Mouse (Mus musculus) layer of hippocampus, postnatal 10 days (tissue): Measurements from ENCODE around the gene Txnip. TPM values are rescaled to one million over a fixed set of nuclear protein-coding genes. Genes with fewer than 3 reads are reported as not detected.
A peak's percentile ranks its signal among the peaks of the same experiment; 100 is the strongest.

Experiments
- DNase-seq, 2 experiments: peaks; one replicate each; pipeline ENCODE4 v3.0.0; 2021; ENCODE audit warnings: low spot score in 2 of 2
- total RNA-seq, 2 experiments: library from RNA; stranded (reverse); gene quantifications; 2 replicates each; pipeline ENCODE4 v1.2.3; 2021

The Txnip gene
- total RNA-seq, 2 experiments from 2014 or later, result 36.5 to 46.1 TPM

DNA sequence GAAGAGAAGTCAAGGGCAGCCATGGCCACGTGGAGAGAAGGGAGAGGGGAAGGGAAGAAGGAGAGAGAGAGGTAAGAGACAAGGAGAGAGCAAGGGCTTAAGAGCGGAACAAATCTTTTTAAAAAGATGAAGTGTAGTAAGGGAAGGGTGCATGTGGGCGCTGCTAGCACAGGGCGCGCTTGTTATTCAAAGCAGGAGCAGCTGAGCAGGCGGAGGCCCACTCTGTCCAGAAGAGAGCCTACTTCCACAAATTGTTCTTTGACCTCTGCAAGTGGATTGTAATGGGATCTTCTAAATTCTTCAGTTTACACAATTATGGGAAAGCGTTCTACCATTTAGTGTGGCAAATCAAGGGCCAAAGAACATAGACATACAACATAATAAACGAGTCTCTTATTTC lies 10.8 kb downstream of the Txnip start:
- DNase-seq, result no peak

DNA sequence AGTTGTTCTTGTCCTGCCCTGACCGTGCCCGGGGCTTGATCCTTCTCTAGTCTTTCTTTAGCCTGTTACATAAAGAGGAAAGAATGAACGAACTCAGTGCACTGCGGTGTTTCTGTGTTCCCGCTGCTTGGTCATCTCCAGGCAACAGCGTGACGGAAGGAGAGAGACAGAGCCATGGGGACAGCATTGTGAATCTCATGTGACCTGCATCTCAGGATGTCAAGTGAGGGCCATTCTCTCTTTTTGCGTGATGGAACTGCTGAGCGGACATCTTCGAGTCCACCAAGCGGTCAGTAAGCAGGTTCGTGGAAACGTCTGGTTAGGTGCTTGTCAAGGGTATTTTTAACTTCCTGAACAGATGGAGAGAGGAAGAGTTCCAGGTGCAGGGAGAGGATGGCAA lies 11.7 kb downstream of the Txnip start:
- no peak for DNase-seq

DNA sequence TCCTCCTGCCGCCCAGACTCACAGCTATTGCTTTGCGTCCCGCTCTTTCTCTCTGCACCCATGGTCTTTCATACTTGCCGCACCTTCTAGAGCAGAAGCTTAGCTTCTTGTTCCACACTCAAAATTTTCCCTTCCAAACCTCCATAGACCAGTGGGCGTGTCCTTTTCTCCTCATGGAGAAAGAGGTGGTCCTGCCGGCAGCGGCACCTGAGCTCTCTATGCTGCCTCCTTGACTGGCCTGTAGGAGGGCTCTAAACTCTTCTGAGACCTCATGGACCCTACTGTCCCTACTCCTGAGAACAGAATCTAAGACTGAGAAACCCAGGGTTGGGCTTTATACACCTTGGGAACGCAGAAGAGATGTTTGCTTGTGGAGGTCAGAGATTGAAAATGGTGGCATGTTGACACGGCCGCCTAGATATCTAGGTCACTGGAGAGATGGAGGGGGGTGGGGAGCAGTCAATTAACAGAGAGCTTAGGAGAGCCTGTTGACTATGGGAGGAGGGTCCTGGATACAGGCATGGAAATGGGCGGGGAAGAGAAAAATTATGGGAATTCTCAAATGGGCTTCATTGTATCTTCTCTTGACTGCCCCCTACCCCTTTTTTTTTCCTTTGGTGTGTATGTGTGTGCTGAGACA lies 12.3 kb downstream of the Txnip start:
- DNase-seq, result no peak

DNA sequence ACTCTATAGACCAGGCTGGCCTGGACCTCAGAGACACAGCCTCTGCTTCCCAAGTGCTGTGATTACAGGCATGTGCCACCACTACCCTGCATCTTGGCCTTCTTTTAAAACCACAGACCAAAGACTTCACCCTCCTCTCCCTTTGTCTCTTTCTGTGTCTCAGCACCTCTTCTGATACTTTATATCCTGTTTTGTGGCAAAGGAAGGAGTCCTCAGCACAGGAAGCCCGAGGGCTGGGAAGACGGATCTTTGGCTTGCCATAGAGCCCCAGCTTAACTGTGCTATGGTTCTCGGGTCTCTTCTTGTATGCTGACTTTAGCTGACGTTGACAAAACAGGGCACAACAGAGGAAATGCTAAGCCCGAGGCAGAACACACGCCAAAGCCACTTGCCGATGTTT lies 12.9 kb downstream of the Txnip start:
- no peak for DNase-seq

DNA sequence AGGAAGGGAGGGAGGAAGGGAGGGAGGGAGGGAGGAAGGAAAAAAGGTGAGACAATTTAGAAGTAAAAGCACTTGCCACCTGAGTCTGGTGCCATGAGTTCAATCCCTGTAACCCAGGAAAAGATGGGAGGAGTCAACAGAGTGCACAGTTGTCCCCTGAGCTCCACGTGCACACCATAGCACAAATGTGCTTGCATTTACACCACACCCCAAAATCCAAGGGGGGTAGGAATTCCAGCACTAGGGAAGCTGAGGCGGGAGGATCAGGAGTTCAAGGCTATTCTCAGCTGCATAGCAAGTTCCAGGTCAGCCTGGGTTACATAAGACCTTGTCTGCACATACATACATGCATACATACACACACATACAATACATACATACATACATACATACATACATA lies 13.6 kb downstream of the Txnip start:
- DNase-seq, result no peak

DNA sequence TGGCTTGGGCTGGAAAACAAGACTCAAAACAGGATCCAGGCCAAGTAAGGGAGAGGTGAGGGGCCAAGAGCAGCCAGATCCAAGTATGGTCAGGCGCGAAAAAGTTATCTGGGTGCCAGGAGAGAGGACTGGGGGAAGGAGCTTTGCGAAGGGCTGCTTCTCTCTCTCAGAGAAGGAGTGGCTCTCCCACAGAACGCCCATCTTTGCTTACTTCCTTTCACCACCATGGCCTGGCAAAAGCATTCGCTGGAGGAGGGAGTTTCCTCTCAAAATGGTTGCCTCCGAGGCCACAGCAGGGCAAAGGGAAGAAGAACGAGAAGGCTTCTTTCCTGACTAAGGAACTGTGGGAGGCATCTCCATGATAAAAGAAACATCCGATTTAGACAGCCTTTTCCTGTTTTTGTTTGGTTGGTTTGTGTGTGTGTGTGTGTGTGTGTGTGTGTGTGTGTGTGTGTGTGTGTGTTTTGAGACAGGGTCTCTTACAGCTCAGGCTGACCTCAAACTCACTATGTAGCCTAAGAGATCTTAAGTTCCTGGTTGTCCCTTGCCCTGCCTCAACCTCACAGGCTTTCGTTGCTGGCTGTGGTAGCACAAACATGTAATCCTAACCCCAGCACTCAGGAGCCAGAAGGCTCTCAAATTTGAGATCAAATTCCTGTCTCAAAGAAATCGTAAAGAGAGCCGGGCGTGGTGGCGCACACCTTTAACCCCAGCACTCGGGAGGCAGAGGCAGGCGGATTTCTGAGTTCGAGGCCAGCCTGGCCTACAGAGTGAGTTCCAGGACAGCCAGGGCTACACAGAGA lies 14.3 kb downstream of the Txnip start:
- DNase-seq, result no peak

DNA sequence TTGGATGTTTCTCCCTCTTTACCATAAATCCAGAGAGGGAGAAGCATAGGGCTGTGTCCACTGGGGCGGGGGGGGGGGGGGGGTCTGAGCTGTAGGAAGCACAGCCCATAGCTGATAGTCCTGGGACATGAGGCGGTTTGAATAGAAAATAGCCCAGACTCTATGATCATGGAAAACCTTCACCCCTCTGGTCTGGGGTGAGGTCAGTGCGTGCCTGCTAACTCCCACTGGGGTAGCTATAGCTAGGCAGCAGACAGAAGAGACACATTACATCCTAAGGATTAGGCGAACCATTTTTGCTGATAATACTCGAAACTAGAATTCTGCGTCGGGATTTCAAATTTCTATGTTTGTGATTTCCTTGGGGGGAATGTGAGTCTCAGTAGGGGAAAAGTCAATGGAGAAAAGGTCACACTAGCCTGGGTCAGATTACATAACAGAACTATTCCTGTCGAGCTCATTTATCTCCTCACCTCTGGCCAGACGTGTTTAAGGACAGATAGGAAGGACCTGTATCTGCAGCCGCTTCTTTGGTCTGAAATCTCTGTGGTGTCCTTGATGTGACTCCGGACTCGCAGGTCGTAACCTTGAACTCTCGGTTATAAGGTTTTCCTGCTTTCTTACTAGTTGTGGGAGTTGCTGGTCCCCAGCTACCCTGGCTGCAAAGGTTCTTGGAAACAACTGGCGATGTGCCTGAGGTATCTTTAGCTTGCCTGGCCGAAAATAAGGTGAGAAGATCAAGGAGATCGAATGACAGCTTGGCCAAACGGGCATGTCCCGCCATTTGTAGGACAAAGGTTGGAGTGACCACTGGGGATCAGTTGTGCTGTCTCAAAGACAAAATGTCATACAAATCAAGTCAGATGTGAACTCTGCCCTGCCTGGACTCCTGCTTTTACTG lies 16.1 kb downstream of the Txnip start:
- DNase-seq, result no peak

DNA sequence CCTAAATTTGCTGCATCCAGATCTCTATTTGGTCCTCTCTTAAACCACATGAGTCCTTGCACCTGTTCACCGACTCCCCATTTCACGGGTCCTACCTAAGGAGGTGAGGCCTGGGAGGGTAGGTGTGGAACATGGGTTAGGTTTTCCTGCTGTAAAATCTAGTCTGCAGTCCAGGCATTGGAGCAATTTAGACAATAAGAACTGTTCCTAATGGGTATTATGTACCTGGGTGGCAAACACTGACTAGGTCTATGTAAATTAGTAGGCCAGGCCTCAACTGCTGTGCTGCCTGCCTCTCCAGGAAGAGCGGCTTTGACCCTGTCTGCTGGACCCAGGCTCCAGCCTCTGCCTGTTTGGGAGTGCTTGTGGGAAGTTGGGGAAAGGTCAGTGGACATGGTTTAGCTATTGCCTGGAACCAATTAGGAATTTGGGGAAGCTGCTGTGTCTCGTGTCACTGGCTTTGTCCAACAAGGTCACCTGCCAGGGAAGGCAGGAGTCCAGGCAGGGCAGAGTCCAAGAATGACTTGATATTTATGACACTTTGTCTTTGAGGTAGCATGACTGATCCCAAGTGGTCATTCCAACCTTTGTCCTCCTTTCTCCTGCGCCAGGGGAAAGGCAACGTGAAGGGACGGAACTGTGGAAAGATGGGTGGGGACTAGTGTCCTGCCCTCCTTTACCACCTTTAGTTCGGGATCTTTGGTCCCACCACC lies 17.7 kb downstream of the Txnip start:
- DNase-seq, result no peak

DNA sequence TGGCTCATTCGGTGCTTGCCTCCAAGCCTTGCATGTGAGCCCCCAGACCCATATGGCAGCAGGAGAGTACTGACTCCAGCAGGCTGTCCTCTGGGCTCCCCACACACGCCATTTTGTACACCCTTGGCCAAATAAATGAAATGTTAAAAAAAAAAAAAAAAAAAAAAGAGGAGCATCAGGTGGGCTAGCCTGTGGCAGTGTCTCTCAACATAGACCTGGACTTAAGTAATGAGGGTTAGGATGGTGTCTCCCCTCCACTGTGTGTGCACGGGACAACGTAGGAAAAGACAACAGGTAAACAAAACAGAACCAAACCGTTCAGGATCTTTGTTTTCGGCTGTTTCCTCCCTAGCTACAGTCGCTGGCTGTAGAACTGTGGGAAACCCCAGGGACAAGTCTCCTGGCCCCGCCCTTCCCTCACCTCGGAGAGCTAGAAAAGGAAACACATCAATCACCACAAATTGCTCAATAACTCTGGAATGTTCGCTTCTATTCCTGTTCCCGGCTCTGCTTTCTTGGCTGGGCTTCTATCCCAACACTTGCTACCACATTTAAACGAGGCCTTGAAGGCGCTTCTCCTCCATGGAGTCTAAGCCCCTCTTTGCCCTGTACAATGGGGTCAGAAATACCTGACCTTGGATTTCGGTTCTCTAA lies 18.4 kb downstream of the Txnip start:
- DNase-seq, result no peak

DNA sequence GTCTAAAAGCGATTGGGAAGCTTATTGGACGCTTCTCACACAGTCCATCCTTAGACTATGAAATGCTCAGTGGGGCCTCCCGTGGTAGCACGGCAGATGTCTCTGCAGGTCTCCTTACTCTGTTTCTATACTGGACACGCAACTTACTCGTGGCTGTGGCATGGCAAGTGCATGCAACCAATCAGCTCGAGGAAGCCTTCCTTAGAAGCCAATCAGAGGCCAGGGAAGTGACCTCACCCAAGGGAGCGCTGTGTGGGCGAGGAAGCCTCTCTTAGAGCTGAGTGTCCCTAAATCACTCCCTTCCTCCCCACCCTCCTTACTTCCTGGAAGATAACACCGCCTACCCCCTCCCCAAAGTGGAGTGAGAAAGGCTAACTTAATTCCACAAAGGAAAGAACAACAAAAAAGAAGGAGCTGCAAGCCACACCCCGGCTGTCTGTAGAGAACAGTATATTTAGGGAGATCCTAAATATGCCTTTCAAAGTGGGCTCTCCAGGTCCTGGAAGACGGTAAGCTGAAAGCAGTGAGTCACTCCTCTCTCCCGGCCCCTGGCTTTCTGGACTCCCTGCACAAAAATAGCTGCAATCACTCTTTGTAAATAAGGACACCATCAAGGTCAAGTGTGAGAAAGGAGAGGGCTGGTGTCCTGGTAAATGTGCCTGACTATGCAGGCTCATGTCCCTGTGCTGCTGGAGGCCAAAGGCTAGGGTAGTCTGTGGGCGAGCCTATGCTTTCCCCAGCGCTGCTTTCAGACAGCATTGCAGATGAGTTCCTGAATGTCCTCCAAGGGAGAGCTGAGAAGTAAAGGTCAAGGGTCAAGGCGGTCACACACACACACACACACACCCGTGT lies 19.2 kb downstream of the Txnip start, which contains the start of gene Gm16253:
Gene Gm16253 (plus strand): TSS at position 295 of the 852 bp plus-strand sequence.
- DNase-seq, result peak; percentile 69 to 70

DNA sequence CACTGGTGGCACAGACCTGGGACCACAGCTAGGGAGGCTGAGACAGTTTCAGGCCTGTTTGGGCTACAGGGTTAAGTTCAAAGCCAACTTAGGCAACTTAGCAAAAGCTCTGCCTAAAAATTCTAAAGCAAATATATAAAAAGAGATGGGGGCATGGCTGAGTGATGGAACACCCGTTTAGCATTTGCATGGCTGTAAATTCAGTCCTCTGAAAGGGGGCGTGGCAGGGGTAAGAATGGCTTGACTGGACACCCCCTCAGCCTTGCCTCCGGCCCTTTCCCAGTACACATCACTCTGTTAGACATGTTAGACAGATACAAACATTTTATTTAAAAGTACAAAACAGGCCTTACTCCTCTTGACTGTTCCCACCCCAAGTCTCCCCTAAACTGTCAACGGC lies 19.8 kb downstream of the Txnip start:
- no peak for DNase-seq

DNA sequence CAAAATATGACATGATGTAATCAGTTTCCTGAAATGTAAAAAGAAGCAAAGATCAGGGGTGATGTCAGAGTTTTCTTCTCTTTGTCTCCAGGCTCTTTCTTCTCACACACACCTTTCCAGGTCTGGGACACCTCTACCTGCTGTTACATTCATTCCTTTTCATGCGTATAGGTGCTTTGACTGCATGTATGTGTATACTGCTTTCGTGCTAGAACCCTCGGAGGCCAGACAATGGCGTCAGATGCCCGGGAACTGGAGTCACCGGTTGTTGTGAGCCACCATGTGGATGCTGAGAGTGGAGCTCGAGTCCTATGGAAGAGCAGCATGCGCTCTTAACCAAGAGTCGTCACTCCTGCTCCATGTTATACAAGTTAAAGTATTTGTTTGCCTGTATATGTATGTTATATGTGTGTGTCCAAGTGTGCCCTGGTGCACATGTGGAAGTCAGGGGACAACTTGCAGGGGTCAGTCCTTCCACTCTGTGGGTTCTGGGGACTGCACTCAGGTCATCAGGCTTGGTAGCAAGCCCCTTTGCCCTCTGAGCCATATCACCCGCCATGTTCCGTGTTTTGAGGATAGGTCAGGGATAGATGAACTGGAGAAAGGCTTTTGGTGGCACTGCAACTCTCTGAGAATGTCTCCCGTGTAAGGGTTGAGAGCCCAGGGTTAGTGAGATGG lies 20.9 kb downstream of the Txnip start:
- no peak for DNase-seq

DNA sequence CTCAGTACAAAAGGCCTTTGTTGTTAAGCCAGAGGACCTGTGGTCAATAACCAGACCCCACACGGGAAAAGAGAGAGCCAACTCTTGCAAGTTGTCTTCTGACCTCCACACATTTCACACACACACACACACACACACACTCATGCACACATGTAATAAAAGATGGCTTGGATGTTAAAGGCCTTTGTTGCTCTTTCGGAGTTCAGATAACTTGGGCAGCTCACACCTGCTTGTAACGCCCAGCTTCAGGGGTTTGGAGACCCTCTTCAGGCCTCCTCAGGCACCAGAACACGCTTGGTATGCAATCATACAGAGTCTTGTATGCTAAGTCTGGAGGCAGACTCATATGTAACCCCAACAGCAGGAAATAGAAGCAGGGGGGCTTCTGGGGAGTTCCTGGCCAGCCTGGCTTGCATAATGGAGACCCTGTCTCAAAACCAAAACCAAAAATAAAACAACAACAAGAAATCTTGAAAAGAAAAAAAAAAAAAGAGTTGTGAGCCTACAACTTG lies 21.5 kb downstream of the Txnip start:
- DNase-seq, result no peak

DNA sequence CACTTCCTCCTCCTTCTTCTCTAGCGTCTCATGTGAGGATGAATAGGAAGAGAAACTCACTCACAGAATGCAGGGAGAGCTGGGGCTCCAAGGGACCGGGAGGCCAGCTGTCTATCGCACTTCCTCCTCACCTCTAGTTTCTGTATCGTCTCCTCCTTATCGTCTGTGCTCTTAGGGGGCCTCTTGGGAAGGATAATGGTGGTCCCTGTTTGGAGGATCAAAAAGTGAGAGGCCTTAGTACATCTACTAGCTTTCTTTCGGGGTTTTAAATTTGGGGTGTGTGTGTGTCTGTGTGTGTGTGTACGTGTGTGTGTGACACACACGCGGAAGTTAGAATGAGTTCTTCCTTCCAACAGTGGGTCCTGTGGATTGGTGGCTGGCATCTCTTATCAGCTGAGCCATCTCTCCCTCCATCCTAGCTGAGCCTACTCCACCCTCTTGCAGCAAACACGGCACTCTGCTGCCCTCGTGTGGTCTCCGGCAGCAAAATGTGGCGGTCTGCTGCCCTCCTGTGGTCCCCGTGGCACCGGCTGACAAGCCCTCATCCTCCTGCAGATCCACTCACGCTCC lies 22.2 kb downstream of the Txnip start:
- DNase-seq, result peak; percentile 96

DNA sequence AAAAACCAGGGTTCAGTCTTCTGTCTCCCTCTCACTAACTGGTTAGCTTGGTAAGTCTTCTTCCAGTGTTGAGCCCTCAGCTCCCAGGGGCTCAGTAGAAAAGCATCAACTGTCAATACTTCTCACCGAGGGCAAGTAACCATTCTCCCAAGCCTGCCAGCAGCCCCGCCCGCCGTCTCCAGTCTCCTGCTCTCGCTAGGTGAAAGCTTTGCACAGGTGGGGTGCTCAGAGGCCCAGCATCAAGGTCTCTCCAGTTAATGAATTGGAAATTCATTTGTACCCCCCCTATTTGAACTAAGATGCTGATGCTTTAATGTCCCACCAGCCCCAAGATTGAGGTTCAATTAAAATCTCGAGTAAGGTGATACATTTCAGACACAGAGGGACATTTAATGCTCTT lies 23.4 kb downstream of the Txnip start:
- DNase-seq, result no peak

DNA sequence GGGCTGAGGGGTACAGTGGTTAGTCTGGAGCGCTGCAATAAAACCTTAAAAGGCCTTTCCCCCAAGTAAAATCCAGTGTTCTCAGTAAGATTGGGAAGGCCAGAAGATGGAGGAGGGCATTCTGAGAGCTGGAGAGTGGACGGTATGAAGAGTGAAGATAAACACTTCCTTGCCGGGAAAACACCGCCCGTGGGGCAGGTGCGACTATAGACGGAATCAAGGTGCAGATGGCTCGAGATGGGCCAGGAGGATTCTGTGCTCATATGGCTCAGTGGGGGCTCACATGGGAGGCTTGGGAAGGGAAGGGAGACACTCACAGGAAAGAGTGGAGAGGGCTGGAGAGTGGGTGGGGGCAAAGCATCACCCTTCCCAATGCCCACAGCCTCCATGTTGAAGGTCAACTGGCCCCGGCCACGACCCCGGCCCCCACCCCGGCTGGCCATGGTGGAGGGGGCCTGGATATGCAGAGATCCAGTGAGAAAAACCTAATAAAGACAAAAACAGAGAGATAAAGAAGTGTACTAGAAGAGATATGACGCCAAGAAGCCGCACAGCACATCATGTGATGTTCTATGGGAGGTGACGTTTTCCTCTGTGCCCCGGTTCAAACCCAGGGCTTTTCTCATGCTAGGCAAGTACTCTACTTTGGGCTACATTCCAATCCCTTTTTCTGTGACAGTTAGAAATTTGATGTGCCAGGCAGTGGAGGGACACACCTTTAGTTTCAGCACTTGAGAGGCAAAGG lies 24.2 kb downstream of the Txnip start:
- DNase-seq, result no peak

DNA sequence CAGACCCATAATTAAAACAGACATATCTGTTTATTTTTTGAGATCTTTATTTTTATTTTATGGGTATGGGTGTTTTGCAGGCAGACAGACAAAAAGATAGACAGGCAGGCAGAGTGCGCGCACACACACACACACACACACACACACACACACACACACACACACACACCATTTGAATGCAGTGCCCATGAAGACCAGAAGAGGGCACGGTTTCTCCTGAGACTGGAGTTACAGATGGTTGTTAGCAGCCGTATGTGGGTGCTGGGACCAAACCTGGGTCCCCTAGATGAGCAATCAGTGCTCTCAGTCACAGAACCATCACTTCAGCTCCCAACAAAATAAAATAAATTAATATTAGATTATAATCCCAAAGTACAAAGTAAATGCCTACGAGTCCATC lies 25.6 kb downstream of the Txnip start:
- no peak for DNase-seq

DNA sequence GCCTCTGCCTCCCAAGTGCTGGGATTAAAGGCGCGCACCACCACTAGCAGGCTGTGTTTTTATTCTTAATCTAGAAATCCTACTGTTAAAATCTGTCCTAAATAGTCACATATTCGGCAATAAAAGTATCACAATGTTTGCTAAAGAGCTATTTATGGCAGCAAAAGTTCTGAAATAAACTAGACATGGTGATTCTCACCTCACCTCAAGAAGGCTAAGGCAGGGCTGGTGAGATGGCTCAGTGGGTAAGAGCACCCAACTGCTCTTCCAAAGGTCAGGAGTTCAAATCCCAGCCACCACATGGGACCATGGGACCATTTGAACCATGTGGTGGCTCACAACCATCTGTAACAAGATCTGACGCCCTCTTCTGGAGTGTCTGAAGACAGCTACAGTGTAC lies 32.9 kb downstream of the Txnip start:
- no peak for DNase-seq
